Mouse (Mus musculus) bone marrow macrophage, adult 2 months (primary cell): Measurements from ENCODE around the gene Fitm2. TPM values are rescaled to one million over a fixed set of nuclear protein-coding genes. Genes with fewer than 3 reads are reported as not detected.
A peak's percentile ranks its signal among the peaks of the same experiment; 100 is the strongest.

Experiments
- H3K27ac ChIP-seq: 2 replicates; pipeline ENCODE4 v1.5.1; 2012; ENCODE audit warnings: low read depth, low read length; ENCODE audit not compliant: insufficient read depth
- H3K4me1 ChIP-seq: 2 replicates; pipeline ENCODE4 v1.6.1; 2012; ENCODE audit warnings: low read length; ENCODE audit not compliant: control insufficient read depth, insufficient read depth
- H3K4me3 ChIP-seq: 2 replicates; pipeline ENCODE4 v1.5.1; 2012; ENCODE audit warnings: mild to moderate bottlenecking, low read length, moderate library complexity; ENCODE audit not compliant: insufficient read depth
- CTCF ChIP-seq: IDR thresholded peaks from 2 replicates; pipeline ENCODE4 v1.5.1; 2012; ENCODE audit warnings: low read depth, mild to moderate bottlenecking, low read length, moderate library complexity
- POLR2A ChIP-seq: IDR thresholded peaks from 2 replicates; pipeline ENCODE4 v1.6.1; 2012; ENCODE audit warnings: mild to moderate bottlenecking, low read depth, low read length, borderline replicate concordance
- polyA plus RNA-seq: library from polyadenylated mRNA; stranded (reverse); fragments of >200 nt; gene quantifications from 2 replicates; pipeline ENCODE4 v1.2.4, GENCODE M21; 2012; ENCODE audit not compliant: missing spikeins, insufficient read depth, insufficient read length

Fitm2 gene
- 2.0 and 2.6 TPM in 2 replicates for polyA plus RNA-seq

GRCm38 (mm10) chr2:163472466-163472851, at the start of gene Fitm2:
Gene Fitm2 (minus strand): TSS chr2:163472629.
- H3K4me1 ChIP-seq, result peaks cover 5% of the 10 kb centered on the region
- TF ChIP-seq CTCF, result peak; percentile 66
- TF ChIP-seq POLR2A, result no peak
- no peak within 1 kb of the TSS for H3K27ac ChIP-seq
- peak within 1 kb of the TSS; percentile 89 for H3K4me3 ChIP-seq

GRCm38 (mm10) chr2:163506300-163507004, 34.0 kb upstream of the Fitm2 start, which contains the start of gene Hnf4a:
Gene Hnf4a (plus strand): TSS chr2:163506808.
- no peak within 1 kb of the TSS for H3K27ac ChIP-seq
- no peaks in the 10 kb centered on the region for H3K4me1 ChIP-seq
- TF ChIP-seq POLR2A (no peak), CTCF (no peak)
- no peak within 1 kb of the TSS for H3K4me3 ChIP-seq

GRCm38 (mm10) chr2:163503191-163503590, 30.8 kb upstream of the Fitm2 start:
- TF ChIP-seq POLR2A (no peak), CTCF (no peak)
- H3K27ac ChIP-seq, result no peak overlapping the region
- H3K4me1 ChIP-seq, result no peaks in the 10 kb centered on the region
- H3K4me3 ChIP-seq, result no peak overlapping the region

GRCm38 (mm10) chr2:163502219-163502618, 29.8 kb upstream of the Fitm2 start:
- no peak overlapping the region for H3K4me3 ChIP-seq
- no peaks in the 10 kb centered on the region for H3K4me1 ChIP-seq
- no peak for TF ChIP-seq POLR2A
- no peak for TF ChIP-seq CTCF
- H3K27ac ChIP-seq, result no peak overlapping the region

GRCm38 (mm10) chr2:163494456-163494855, 22.0 kb upstream of the Fitm2 start:
- no peaks in the 10 kb centered on the region for H3K4me1 ChIP-seq
- no peak overlapping the region for H3K27ac ChIP-seq
- no peak overlapping the region for H3K4me3 ChIP-seq
- TF ChIP-seq POLR2A, result no peak
- TF ChIP-seq CTCF, result no peak

GRCm38 (mm10) chr2:163493976-163494375, 21.5 kb upstream of the Fitm2 start:
- no peak overlapping the region for H3K4me3 ChIP-seq
- TF ChIP-seq POLR2A, result no peak
- no peak for TF ChIP-seq CTCF

GRCm38 (mm10) chr2:163493031-163493430, 20.6 kb upstream of the Fitm2 start:
- TF ChIP-seq CTCF (no peak), POLR2A (no peak)
- Histone ChIP-seq H3K4me3 (no peak overlapping the region), H3K27ac (no peak overlapping the region), H3K4me1 (no peaks in the 10 kb centered on the region)

More at GRCm38 (mm10) chr2:163493976-163494375, 21.5 kb upstream of the Fitm2 start:
- H3K27ac ChIP-seq, result no peak overlapping the region
- H3K4me1 ChIP-seq, result no peaks in the 10 kb centered on the region

GRCm38 (mm10) chr2:163492018-163492417, 19.6 kb upstream of the Fitm2 start, which contains the start of gene R3hdml:
Gene R3hdml (plus strand): TSS chr2:163492318.
- no peak within 1 kb of the TSS for H3K4me3 ChIP-seq
- no peaks in the 10 kb centered on the region for H3K4me1 ChIP-seq
- no peak within 1 kb of the TSS for H3K27ac ChIP-seq
- TF ChIP-seq CTCF (no peak), POLR2A (no peak)

- H3K4me1 ChIP-seq, result no peaks in the 10 kb centered on the region
- H3K4me3 ChIP-seq, result no peak overlapping the region
- H3K27ac ChIP-seq, result no peak overlapping the region
- TF ChIP-seq CTCF (no peak), POLR2A (no peak)
Observed at GRCm38 (mm10) chr2:163491351-163491750, 18.9 kb upstream of the Fitm2 start.

- no peak overlapping the region for H3K27ac ChIP-seq
- no peak overlapping the region for H3K4me3 ChIP-seq
- H3K4me1 ChIP-seq, result no peaks in the 10 kb centered on the region
- TF ChIP-seq CTCF, result no peak
- no peak for TF ChIP-seq POLR2A
Observed at GRCm38 (mm10) chr2:163490656-163491055, 18.2 kb upstream of the Fitm2 start.
